Mouse (Mus musculus) midbrain, postnatal 0 days (tissue): Measurements from ENCODE around the gene Gabrr3. TPM values are rescaled to one million over a fixed set of nuclear protein-coding genes. Genes with fewer than 3 reads are reported as not detected.

Source experiments
- ATAC-seq: fragments of 200-750 bp; cut with Nextera tagmentation; 2 replicates; pipeline ENCODE4 v1.8.0; 2017; ENCODE audit warnings: moderate number of reproducible peaks, mild to moderate bottlenecking, moderate TSS enrichment, moderate library complexity; ENCODE audit not compliant: low FRiP score
- DNase-seq: peaks from one replicate; pipeline ENCODE4 v3.0.0-alpha.2; 2015; ENCODE audit warnings: low spot score
- H3K27ac ChIP-seq: fragments of 300-500 bp; sonication (generic); 2 replicates; pipeline ENCODE4 v1.5.1; 2014; ENCODE audit warnings: low read depth, mild to moderate bottlenecking, low read length, mixed read lengths
- H3K27me3 ChIP-seq: fragments of 300-500 bp; sonication (generic); 2 replicates; pipeline ENCODE4 v1.6.1; 2014; ENCODE audit warnings: low read length, control low read depth, mixed read lengths; ENCODE audit not compliant: insufficient read depth
- H3K36me3 ChIP-seq: fragments of 300-500 bp; sonication (generic); 2 replicates; pipeline ENCODE4 v1.6.1; 2014; ENCODE audit warnings: low read length, control low read depth, mixed read lengths; ENCODE audit not compliant: insufficient read depth
- H3K4me1 ChIP-seq: fragments of 300-500 bp; sonication (generic); 2 replicates; pipeline ENCODE4 v1.6.1; 2014; ENCODE audit warnings: mild to moderate bottlenecking, control low read depth, antibody characterized with exemption, low read length, mixed read lengths; ENCODE audit not compliant: insufficient read depth
- H3K4me2 ChIP-seq: fragments of 300-500 bp; sonication (generic); 2 replicates; pipeline ENCODE4 v1.6.1; 2014; ENCODE audit warnings: low read depth, mild to moderate bottlenecking, low read length, mixed read lengths; ENCODE audit not compliant: poor library complexity, severe bottlenecking
- H3K4me3 ChIP-seq: fragments of 300-500 bp; sonication (generic); 2 replicates; pipeline ENCODE4 v1.5.1; 2014; ENCODE audit warnings: low read depth, mild to moderate bottlenecking, low read length, moderate library complexity
- H3K9ac ChIP-seq: fragments of 300-500 bp; sonication (generic); replicated peaks from 2 replicates; pipeline ENCODE4 v1.6.1; 2014; ENCODE audit warnings: mild to moderate bottlenecking, low read length, moderate library complexity, mixed read lengths; ENCODE audit not compliant: poor library complexity, severe bottlenecking
- H3K9me3 ChIP-seq: fragments of 300-500 bp; sonication (generic); 2 replicates; pipeline ENCODE4 v1.6.1; 2016; ENCODE audit warnings: low read length, control low read depth
- CTCF ChIP-seq: IDR thresholded peaks from 2 replicates; pipeline ENCODE4 v1.5.1; 2016; ENCODE audit warnings: antibody characterized with exemption, mild to moderate bottlenecking
- WGBS: fragments of 180-500 bp; shearing (Covaris S2); extraction: QIAGEN DNeasy Blood & Tissue Kit; methylation state at CpG from one replicate; pipeline ENCODE4 v1.1.7; 2014; 5-methylcytosine and 5-hydroxymethylcytosine counted together
- polyA plus RNA-seq: library from polyadenylated mRNA; unstranded; fragments of >200 nt; fragmentation: Nextera tagmentation; extraction: Ambion mirVana; gene quantifications from 2 replicates; pipeline ENCODE4 v1.2.1, GENCODE M21; 2015
- total RNA-seq: library from RNA; depleted of rRNA; stranded (reverse); fragments of >200 nt; gene quantifications from 2 replicates; pipeline ENCODE4 v1.2.3, GENCODE M21; 2014

The Gabrr3 gene
- total and polyA plus RNA-seq, 2 experiments from 2014 or later = 0.16 TPM; not detected in 1

DNA sequence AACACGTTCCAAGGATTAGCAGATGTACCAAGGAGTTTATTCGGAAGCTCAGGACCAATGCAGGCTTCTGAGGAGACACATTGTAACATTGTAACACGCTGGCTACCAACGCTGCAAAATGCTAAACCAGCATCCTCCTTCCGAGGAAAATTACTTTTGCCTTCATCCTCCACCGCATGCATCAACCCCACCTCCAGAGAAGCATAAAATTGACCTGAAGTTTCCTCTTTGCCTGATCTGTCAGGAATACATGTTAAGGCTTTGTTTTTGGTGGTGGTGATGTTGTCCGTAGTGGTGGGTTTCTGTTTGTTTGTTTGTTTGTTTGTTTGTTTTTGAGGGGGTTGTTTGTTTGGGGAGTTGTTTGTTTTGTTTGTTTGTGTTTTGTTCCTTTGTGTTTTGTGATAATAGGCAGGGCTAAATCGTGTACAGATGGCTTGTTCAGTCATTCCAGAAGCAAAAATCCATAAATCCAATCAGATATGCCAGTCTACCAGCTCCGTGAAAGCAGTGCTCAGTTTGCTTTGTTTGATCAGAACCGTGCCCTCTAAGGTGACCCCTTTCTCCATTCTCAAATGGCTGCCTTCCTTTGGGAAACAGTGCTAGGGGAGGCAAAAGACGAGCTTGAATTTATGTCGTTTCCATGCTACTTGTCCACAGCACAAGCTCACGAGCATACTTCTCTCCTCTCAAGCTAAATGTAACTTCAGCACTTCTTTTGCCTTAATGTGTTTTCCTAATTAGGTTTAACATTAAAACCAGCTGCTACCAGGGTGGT lies 14.6 kb downstream of the Gabrr3 start:
- no peaks in the 10 kb centered on the region for H3K27me3 ChIP-seq
- ATAC-seq = no peak
- H3K36me3 ChIP-seq = no peaks in the 10 kb centered on the region
- no peaks in the 10 kb centered on the region for H3K9me3 ChIP-seq
- TF ChIP-seq CTCF = no peak
- no peak overlapping the region for H3K27ac ChIP-seq
- H3K4me2 ChIP-seq = no peak overlapping the region
- H3K4me3 ChIP-seq = no peak overlapping the region
- 41% methylated on average over 13 of the region's 13 CpGs for WGBS
- no peak for DNase-seq
- H3K4me1 ChIP-seq = no peaks in the 10 kb centered on the region
- H3K9ac ChIP-seq = no peak overlapping the region

DNA sequence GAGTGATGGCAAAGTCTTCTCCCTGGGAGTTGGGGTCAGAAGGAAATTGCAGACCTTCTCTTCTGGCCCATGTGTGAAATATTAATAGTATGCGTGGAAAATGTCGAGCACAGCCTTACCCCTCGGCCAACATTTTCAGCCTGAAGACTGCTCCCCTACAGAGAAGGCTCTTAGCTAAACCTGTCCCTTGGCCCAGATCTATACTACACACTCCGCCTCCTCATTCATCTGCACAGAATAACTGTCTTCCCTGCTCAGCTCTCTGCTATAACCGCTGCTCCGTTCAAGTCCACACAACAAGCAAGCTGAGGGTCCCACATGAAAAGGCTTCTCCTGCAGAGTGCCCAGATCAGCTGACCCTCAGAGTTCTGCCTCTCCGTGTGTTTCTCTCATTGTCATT lies 20.8 kb downstream of the Gabrr3 start:
- Histone ChIP-seq H3K27me3 (no peaks in the 10 kb centered on the region), H3K4me3 (no peak overlapping the region), H3K36me3 (no peaks in the 10 kb centered on the region), H3K27ac (no peak overlapping the region), H3K9me3 (no peaks in the 10 kb centered on the region), H3K4me2 (no peak overlapping the region), H3K4me1 (no peaks in the 10 kb centered on the region), H3K9ac (no peak overlapping the region)
- WGBS = 56% methylated on average over 7 of the region's 7 CpGs
- ATAC-seq (no peak), DNase-seq (no peak)
- TF ChIP-seq CTCF = no peak

DNA sequence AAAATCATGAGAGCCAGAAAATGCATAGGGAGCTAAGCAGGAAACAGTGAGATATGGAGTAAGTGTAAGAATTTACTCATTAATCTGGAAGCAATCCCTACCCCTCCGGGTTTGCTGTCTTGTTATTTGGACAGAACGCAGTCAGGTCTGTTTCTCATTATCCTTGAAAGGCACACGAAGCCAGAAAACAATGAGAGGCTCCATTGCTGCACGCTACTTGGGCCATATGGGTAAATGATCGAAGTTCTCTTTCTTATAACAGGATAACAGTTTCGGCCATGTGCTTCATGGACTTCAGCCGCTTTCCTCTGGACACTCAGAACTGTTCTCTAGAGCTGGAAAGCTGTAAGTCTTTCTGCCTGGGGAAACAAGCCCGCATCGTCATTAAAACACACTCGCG lies 26.0 kb downstream of the Gabrr3 start:
- Histone ChIP-seq H3K9me3 (no peaks in the 10 kb centered on the region), H3K27me3 (no peaks in the 10 kb centered on the region), H3K27ac (no peak overlapping the region), H3K4me2 (no peak overlapping the region), H3K36me3 (no peaks in the 10 kb centered on the region), H3K4me1 (no peaks in the 10 kb centered on the region), H3K9ac (no peak overlapping the region), H3K4me3 (no peak overlapping the region)
- ATAC-seq = no peak
- DNase-seq = no peak
- WGBS = 62% methylated on average over 11 of the region's 11 CpGs
- TF ChIP-seq CTCF = no peak

DNA sequence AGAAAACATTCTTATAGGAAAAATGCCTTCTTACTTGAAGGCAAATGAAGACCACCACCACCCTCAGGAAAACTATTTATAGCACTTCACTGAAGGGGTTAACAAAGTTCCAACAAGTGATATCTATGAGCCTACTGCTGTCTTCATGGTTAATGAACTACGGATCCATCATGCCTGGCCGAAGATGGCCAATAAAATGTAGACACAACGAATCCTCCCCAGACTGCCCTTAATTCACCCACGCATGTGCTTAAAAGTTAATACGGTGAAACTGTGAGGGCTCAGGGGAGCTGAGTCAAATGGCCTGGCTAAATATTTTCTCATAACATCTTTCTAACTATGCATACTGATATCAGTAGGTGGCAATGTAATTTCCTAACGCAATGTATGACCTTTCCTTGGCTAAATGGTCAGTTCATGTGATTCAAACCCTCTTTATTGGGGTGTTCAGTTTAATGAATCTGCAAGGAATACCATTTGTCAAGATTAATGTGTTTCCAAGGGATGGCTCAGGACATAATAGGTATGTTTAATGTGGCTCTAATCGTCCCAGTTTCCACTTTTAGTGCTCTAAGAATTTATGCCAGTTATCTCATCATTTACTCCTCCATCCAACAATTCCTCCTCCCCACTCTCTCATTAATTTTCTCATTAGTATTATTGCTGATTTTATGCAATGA lies 37.9 kb downstream of the Gabrr3 start:
- no peak for DNase-seq
- TF ChIP-seq CTCF = no peak
- no peaks in the 10 kb centered on the region for H3K36me3 ChIP-seq
- no peak overlapping the region for H3K4me3 ChIP-seq
- H3K9ac ChIP-seq = no peak overlapping the region
- no peak overlapping the region for H3K27ac ChIP-seq
- H3K9me3 ChIP-seq = no peaks in the 10 kb centered on the region
- 82% methylated on average over 7 of the region's 7 CpGs for WGBS
- no peaks in the 10 kb centered on the region for H3K27me3 ChIP-seq
- H3K4me1 ChIP-seq = no peaks in the 10 kb centered on the region
- H3K4me2 ChIP-seq = no peak overlapping the region
- no peak for ATAC-seq

DNA sequence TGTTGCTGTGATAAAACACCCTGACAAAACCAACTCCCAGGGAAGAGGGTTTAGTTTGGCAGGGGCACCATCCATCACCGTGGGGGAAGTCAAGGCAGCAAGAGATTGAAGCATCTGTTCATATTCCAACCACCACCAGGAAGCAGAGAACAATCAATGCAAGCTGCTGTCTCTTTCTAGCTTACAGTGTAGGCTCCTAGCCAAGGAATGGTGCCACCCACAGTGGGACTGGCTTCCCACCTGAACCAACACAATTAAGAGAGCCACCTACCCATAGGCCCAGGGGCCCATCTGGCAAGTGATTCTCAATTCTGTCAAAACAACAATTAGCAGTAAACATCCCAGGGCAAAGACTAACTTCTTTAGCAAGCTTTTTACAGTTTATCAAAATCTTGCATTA lies 41.0 kb downstream of the Gabrr3 start:
- Histone ChIP-seq H3K4me2 (no peak overlapping the region), H3K27ac (no peak overlapping the region), H3K4me3 (no peak overlapping the region), H3K9me3 (no peaks in the 10 kb centered on the region), H3K27me3 (no peaks in the 10 kb centered on the region), H3K36me3 (no peaks in the 10 kb centered on the region), H3K9ac (no peak overlapping the region), H3K4me1 (no peaks in the 10 kb centered on the region)
- 78% methylated on average over 1 of the region's 1 CpGs for WGBS
- no peak for ATAC-seq
- TF ChIP-seq CTCF = no peak
- DNase-seq = no peak

DNA sequence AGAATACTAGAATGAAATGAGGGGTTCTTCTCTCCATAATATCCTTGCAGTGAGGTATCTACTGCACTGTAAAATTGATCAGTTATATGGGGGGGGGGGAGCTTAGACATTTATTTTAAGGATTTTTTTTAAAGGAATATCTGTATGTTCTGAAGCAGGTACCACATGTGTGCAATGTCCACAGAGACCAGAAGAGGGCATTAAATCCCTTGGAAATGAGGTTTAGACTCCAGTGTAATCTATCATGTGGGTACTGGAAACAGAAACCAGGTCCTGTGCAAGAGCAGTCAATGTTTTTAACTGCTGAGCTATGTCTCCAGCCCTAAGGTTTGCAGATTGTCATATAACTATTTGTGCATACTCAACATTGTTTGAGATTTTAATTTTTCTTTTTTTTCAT lies 42.0 kb downstream of the Gabrr3 start:
- no peak for DNase-seq
- ATAC-seq = no peak

More for the DNA sequence above, 42.0 kb downstream of the Gabrr3 start:
- H3K36me3 ChIP-seq = no peaks in the 10 kb centered on the region
- H3K4me1 ChIP-seq = no peaks in the 10 kb centered on the region
- no peaks in the 10 kb centered on the region for H3K9me3 ChIP-seq
- no peak overlapping the region for H3K27ac ChIP-seq
- no peak overlapping the region for H3K4me2 ChIP-seq
- H3K27me3 ChIP-seq = no peaks in the 10 kb centered on the region
- TF ChIP-seq CTCF = no peak
- no peak overlapping the region for H3K9ac ChIP-seq
- no peak overlapping the region for H3K4me3 ChIP-seq
